Mouse (Mus musculus) adrenal gland, postnatal 4 days (tissue): ENCODE data around the gene Nlrc4. TPM values are rescaled to one million over a fixed set of nuclear protein-coding genes. Genes with fewer than 3 reads are reported as not detected.
"Not testable (repeated sequence)": the region's sequence is repeated elsewhere in the genome, so short reads cannot be mapped to it uniquely, and the experiment has no call there.

Experiments
- DNase-seq, 2 experiments: peaks; one replicate each; pipeline ENCODE4 v3.0.0; 2021 to 2022; ENCODE audit warnings: low spot score in 2 of 2, mixed read lengths in 2 of 2
- long read RNA-seq, 2 experiments: library from polyadenylated mRNA; stranded (forward); transcript quantifications; one replicate each; pipeline ENCODE4 v2.0.0; 2021
- total RNA-seq, 2 experiments: library from RNA; stranded (reverse); gene quantifications; 2 replicates each; pipeline ENCODE4 v1.2.3; 2021

Gene Nlrc4
- under 1 TPM; 0.68 to 0.70 TPM for total RNA-seq
- long read RNA-seq, experiment 1, result 0 reads
- long read RNA-seq, experiment 2, result 0 reads

GRCm38 (mm10) chr17:74458711-74459408 is at the start of gene Nlrc4:
Nlrc4 (minus strand) TSS chr17:74459142.
- no peak for DNase-seq

DNA sequence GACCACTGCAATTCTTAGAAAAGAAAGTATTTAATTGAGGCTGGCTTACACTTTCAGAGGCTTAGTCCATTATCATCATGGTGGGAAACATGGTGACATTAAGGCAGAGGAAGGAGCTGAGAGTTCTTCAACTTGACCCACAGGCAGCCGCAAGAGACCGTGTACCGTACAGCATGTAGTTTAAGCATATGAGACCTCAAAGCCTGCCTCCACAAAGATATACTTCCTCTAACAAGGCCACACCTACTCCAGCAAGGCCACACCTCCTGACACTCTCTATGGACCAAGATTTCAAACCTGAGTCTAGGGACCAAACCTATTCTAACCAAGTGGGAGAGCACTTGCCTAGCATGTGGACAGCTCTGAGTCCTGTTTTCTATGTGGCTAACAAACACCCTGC is 49.7 kb upstream of the Nlrc4 start:
- DNase-seq, result no peak

- no peak for DNase-seq
Measured at GRCm38 (mm10) chr17:74507934-74508333, 49.0 kb upstream of the Nlrc4 start.

GRCm38 (mm10) chr17:74501085-74501484 is 42.1 kb upstream of the Nlrc4 start:
- DNase-seq, result no peak

DNA sequence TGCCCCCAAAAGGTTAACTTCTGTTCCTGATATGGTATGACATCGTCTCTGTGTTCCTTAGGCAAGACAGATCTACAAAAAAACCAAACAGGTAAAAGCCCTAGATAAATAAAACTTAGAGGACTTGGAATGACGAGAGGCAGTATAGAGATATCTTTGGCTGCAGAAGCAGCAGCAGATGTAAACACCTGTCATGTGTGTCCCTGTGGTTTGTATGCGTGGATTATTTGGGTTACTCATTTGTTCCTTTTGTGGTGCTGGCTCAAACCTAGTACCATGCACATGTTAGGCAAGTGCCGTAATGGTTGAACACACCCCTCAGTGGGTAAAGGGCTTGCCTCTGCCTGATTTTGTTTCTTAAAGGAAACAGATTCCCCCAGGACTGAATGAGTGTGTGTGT is 41.3 kb upstream of the Nlrc4 start:
- DNase-seq, result no peak

DNA sequence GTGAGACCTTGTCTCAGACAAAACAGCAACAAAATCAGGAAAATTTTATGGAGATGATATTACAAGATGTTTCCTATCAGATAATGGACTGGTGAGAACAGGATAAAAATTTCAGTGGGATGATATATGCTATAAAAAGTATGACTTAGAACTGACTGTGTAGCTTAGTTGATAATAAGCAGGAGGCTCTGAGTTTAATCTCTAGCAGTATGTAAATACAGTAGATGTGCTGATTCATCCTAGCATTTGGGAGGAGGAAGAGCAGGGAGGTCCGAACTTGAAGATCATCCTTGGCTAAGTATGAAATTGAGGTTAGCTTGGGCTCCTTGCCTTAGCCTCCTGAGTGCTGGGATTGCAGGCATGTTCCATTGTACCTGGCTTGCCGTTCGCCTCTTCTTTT is 32.6 kb upstream of the Nlrc4 start:
- no peak for DNase-seq

GRCm38 (mm10) chr17:74489901-74490220 is 30.9 kb upstream of the Nlrc4 start:
- DNase-seq, result no peak

DNA sequence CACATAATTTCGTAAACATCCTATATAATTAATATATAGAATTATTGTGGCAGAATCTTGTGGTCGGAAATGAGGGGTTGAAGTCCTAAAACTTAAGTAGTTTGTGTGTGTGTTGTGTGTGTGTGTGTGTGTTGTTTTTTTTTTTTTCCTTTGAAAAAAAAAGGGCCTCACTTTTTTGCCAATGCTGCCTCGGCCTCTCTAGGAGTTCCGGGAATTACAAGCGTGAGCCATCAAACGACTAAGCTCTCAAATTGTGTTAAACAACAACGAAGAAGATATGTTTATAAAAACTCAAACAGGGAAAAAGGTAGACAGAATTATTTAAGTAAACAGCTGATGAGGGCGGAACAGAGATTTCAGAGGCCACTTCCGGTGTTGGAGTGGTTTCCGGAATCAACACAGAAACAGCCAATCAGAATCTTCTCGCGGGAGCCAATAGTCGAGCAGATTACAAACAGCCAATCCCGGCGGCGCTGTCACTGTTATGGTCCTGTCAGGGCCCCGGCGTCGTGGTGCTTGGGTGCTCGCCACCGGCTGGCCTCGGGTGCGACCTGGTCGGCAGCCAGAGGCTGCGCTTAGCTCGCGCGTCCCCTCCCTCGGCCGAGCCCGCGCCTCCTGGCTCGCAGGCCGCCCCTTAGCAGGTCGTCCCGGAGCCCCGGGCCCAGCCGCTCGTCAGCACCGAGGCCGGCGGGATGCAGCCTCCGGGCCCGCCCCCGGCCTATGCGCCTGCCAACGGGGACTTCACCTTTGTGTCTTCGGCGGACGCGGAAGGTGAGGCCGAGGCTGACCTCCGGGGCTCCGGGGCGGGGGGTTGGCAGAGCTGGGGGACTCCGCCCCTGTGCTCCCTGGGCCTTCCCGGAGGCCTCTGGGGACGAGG is 30.3 kb upstream of the Nlrc4 start, which contains the start of gene Yipf4:
Yipf4 (plus strand) TSS at position 470 of the 877 bp plus-strand sequence.
- peak; percentile 91 to 92 for DNase-seq

DNA sequence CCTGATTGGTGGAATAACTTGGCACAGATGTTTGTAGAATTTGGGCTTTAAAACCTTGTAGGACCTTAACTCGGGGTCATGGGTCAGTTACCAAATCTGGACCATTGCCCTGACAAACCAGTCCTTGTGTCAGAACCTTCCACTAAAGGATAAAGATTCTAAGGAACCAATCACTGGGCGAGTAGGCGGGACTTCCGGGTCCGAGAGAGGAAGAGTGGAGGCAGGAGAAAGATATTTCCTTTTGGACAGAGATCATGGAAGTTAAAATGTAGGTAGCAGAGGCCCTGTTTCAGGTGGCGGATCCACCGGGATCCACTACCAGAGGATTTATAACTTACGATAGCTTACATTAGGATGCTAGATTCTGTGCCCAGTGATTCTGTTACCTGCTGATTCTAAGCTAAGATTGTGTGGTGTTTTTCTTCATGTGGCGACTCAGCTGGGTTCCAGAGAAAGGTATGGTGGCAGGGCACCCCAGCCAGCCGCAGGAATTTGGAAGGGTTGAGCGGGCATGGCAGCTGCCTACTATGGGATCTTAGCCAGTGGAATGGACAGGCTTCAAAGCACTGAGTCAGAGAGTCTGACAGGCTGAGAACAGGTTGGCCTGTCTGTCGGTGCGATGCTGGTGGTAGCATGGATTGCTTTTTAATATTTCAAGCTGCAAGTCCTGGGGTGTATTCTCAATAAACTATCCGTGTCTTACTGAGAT is 21.6 kb upstream of the Nlrc4 start:
- DNase-seq, result no peak

- not testable (repeated sequence) for DNase-seq
Measured at GRCm38 (mm10) chr17:74470133-74470532, 11.2 kb upstream of the Nlrc4 start.

GRCm38 (mm10) chr17:74467981-74468380 is 9.0 kb upstream of the Nlrc4 start:
- DNase-seq, result not testable (repeated sequence)

DNA sequence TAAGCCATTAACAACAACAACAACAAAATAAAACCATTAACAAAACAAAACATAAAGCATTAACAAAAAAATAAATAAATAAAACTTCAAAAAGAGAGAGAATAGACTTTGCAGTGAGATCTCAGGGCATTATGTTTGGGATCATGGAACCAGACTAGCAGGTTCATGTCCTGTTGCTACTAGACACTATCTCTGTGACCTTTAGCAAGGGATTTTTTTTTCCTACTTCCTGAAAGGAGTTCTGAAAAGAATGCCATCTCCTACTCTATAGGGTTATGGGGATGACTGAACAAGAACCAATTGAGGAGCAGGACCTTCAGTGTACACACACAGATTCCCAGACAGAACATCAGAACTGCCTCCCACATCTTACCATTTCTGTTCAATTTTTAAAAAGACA is 4.6 kb upstream of the Nlrc4 start:
- DNase-seq, result no peak

DNA sequence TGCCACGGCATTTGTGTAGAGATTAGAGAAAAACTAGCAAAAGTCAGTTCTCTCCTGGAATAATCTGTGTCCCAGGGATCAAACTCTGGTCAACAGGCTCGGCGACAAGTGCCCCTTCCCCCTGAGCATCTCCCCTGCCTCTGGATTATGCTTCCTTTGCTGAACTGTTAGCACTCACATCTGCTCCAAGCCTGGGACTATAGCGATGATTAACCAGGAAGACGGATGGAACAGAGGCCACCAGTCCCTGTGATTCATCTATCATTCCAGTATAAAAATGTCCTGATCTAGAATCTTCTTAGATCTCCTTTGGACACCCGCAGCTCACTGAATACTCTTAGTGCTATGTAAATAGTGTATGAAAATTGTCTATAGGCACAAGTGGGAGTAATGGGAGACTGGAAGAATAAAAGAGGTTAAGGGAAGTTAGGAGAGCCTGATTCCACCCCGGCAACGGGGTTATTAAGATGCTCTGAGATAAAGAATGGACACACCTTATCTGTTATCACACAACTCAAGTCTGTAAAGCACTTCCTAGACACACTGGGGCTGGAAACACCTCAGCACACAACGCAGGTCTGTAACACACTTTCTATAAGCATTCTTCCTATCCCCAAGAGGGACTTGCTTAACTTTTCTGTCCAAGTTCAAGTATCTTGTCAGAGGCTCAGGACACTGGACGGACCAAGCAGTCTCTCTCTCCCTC is 817 bp downstream of the Nlrc4 start:
- DNase-seq, result no peak

- no peak for DNase-seq
Measured at GRCm38 (mm10) chr17:74456825-74457224, 2.1 kb downstream of the Nlrc4 start.

GRCm38 (mm10) chr17:74455426-74455825 is 3.5 kb downstream of the Nlrc4 start:
- DNase-seq, result no peak

DNA sequence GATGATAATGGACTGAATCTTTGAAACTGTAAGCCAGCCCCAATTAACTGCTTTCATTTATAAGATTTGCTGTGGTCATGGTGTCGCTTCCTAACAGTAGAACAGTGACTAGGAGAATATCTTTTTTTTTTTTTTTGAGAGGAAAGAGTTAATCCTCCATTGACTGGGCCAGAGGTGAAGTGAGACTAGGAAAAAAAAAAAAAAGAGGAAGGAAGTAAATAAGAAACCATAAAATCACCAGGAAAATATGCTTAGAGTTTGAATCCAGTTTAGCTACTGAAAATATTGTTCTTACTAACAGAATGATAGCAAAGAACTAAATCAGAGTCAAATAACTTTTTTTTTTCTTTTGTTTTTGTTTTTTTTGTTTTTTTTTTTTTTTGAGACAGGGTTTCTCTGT is 4.3 kb downstream of the Nlrc4 start:
- DNase-seq, result no peak

DNA sequence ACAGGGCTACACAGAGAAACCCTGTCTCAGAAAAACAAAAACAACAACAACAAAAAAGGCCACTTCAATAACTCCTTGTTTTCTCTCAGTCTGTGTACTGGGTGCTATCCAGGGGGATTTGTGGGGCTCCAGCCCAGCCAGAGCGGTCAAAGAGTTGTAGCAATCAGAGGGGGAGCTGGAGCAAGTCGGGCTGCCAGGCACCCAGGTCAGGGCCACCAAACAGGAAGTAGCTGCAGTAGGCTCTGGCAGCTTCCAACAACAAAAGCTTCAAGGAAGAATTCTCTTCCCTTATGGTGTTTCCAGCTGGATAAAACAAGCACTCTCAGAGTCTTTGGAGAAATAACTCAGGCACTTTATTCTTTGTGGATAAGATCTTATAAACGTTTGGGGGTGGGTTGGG is 5.0 kb downstream of the Nlrc4 start:
- DNase-seq, result no peak

DNA sequence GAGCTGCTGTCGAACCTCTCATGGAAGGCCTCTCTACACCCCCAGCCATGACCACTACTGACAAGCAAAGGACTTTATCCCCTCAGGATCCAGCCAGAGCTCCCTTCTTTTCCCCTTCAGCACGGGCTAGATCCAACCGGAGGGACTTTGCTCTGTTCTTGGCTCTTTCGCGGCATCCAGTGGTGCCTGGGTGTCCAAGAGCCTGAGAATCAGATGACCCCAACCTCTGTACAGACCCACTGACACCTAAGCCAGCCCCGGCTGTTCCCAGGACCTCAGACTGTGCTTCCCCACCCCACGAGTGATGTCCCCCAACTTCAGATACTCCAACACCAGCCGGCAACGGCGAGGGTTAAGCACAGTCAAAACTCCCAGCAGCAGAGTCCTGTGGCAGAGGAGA is 9.2 kb downstream of the Nlrc4 start:
- DNase-seq, result no peak

- DNase-seq, result no peak
Measured at GRCm38 (mm10) chr17:74440486-74440885, 18.5 kb downstream of the Nlrc4 start.

GRCm38 (mm10) chr17:74437762-74438161 is 21.2 kb downstream of the Nlrc4 start:
- no peak for DNase-seq

- DNase-seq, result no peak
Measured at GRCm38 (mm10) chr17:74432631-74433030, 26.3 kb downstream of the Nlrc4 start.
